Mouse (Mus musculus) C2C12 (cell line): ENCODE data around the gene Lefty1. TPM values are rescaled to one million over a fixed set of nuclear protein-coding genes. Genes with fewer than 3 reads are reported as not detected.

Experiments
- H3K27me3 ChIP-seq: one replicate; pipeline ENCODE4 v1.6.1; 2011; ENCODE audit not compliant: control insufficient read depth, insufficient read depth, insufficient read length
- H3K36me3 ChIP-seq: one replicate; pipeline ENCODE4 v1.6.1; 2011; ENCODE audit not compliant: control insufficient read depth, insufficient read depth
- H3K4me3 ChIP-seq: one replicate; pipeline ENCODE4 v1.5.1; 2011; ENCODE audit warnings: mild to moderate bottlenecking, control low read depth; ENCODE audit not compliant: poor library complexity, insufficient read depth, severe bottlenecking
- H3K79me2 ChIP-seq: one replicate; pipeline ENCODE4 v1.6.1; 2011; ENCODE audit not compliant: control insufficient read depth, insufficient read depth
- H3K79me3 ChIP-seq: one replicate; pipeline ENCODE4 v1.6.1; 2011; ENCODE audit warnings: low read depth, control low read depth
- H3ac ChIP-seq: one replicate; pipeline ENCODE3; 2011; ENCODE audit warnings: low read depth; ENCODE audit not compliant: control insufficient read depth, insufficient read length
- CEBPB ChIP-seq: IDR thresholded peaks from one replicate; pipeline ENCODE4 v1.6.1; 2011; ENCODE audit warnings: low read depth, mild to moderate bottlenecking, control low read depth, moderate library complexity
- CTCF ChIP-seq: IDR thresholded peaks from one replicate; pipeline ENCODE4 v1.5.1; 2011; ENCODE audit not compliant: control insufficient read depth, insufficient read depth, insufficient read length
- FOSL1 ChIP-seq: IDR thresholded peaks from one replicate; pipeline ENCODE4 v1.8.0; 2011; ENCODE audit warnings: mild to moderate bottlenecking, low read length; ENCODE audit not compliant: poor library complexity, insufficient read depth, severe bottlenecking
- MAX ChIP-seq: IDR thresholded peaks from one replicate; pipeline ENCODE4 v1.6.1; 2011; ENCODE audit warnings: mild to moderate bottlenecking, control low read depth
- MYOD1 ChIP-seq: IDR thresholded peaks from one replicate; pipeline ENCODE4 v1.6.1; 2011; ENCODE audit warnings: low read depth; ENCODE audit not compliant: control insufficient read depth, insufficient read length
- MYOG ChIP-seq: IDR thresholded peaks from one replicate; pipeline ENCODE4 v1.6.1; 2011; ENCODE audit not compliant: control insufficient read depth, insufficient read length; ENCODE audit errors: extremely low read depth
- USF1 ChIP-seq: IDR thresholded peaks from one replicate; pipeline ENCODE4 v1.6.1; 2011; ENCODE audit warnings: low read depth, mild to moderate bottlenecking, control low read depth, moderate library complexity
- polyA plus RNA-seq: library from polyadenylated mRNA; unstranded; fragments of >200 nt; fragmentation: generic; extraction: Trizol; gene quantifications from one replicate; pipeline ENCODE4 v1.2.1, GENCODE M21; 2012; ENCODE audit warnings: missing spikeins

Gene Lefty1
- polyA plus RNA-seq, 1 experiment: 2.1 TPM

GRCm38 (mm10) chr1:180940776-180941460 lies 6.1 kb downstream of the Lefty1 start:
- H3K79me3 ChIP-seq: peaks cover 5% of the 10 kb centered on the region
- no peaks in the 10 kb centered on the region for H3K36me3 ChIP-seq
- peak overlapping the region; percentile 13 for H3ac ChIP-seq
- peak overlapping the region; percentile 60 for H3K4me3 ChIP-seq
- H3K27me3 ChIP-seq: no peaks in the 10 kb centered on the region
- TF ChIP-seq CEBPB (no peak), MAX (no peak), CTCF (no peak), USF1 (no peak), MYOG (no peak), FOSL1 (no peak), MYOD1 (no peak)
- peaks cover 46% of the 10 kb centered on the region for H3K79me2 ChIP-seq

DNA sequence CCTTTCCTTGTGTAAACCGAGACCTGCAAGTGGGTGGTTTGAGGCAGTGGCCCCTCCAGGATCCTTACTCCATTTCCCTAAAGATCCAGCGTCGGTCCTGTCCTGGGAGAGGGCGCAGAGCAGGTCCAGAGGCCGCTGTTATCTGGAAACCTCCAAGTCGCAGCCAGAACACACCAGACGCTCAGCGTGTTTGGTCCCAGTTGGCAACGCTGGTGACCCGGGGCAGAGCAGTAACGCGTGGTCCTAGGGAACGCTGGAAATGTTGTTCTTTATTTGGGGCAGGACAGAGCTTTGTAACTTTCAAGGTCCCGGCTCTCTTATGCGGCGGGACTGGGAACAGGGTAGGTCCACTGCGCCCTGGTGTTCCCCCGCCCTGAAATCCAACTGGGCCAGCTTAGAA lies 6.9 kb downstream of the Lefty1 start:
- Histone ChIP-seq H3K36me3 (peaks cover 1% of the 10 kb centered on the region), H3K27me3 (no peaks in the 10 kb centered on the region), H3K79me3 (peaks cover 10% of the 10 kb centered on the region), H3K79me2 (peaks cover 54% of the 10 kb centered on the region), H3ac (peak overlapping the region; percentile 81), H3K4me3 (peak overlapping the region; percentile 60)
- TF ChIP-seq MYOD1 (no peak), CEBPB (no peak), MAX (no peak), USF1 (no peak), CTCF (no peak), MYOG (no peak), FOSL1 (no peak)

DNA sequence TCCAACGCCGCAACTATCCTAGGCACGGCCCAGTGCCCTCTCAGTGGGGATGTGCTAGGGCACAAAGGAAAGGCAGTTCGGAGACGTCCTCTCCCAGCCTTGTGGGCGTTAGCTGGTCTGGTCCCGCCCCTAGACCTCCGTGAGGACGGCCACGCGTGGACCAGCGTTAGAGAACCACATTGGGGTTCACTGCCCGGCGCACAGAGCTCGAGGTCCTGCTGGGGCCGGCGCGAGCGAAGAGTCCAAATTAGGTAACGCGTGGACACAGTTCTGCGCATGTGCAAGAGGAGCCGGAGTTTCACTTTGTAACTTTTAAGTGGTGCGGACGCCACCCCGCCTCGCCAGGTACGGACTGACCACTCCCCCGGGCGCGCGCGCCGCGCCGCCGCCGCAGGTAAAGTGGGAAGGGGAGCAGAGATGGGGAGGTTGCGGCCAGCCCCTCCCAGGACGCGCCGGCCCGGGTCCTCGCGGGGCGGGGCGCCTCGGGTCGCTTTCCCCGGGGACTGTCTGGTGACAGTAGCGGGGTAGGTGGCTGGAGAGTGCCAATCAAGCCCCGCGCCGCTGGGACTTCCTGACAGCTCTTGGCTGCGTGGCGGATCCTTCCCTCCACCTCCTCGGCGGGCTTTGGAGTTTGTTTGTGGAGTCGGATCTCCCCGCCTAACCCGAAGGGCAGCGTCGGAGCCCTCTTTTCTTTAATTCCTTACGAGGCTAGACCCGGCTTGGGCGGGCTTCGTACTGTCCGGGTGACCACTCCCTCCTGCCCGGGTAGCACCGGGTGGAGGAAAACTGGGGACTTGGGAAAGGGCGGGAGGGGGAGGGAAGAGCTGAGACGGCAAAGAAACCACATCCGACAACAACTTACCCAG lies 7.6 kb downstream of the Lefty1 start, which contains the start of gene Tmem63a:
Gene Tmem63a (plus strand): TSS at position 179 of the 866 bp plus-strand sequence.
- no peaks in the 10 kb centered on the region for H3K27me3 ChIP-seq
- no peak for TF ChIP-seq CTCF
- TF ChIP-seq CEBPB: no peak
- TF ChIP-seq FOSL1: no peak
- TF ChIP-seq MYOG: no peak
- no peak for TF ChIP-seq USF1
- TF ChIP-seq MAX: no peak
- no peak for TF ChIP-seq MYOD1
- peaks cover 10% of the 10 kb centered on the region for H3K79me3 ChIP-seq
- peak within 1 kb of the TSS; percentile 60 for H3K4me3 ChIP-seq
- peaks cover 58% of the 10 kb centered on the region for H3K79me2 ChIP-seq
- H3ac ChIP-seq: peak within 1 kb of the TSS; percentile 81
- peaks cover 8% of the 10 kb centered on the region for H3K36me3 ChIP-seq

GRCm38 (mm10) chr1:180943032-180943644 lies 8.3 kb downstream of the Lefty1 start:
- Histone ChIP-seq H3K79me2 (peaks cover 58% of the 10 kb centered on the region), H3K27me3 (no peaks in the 10 kb centered on the region), H3ac (peak overlapping the region; percentile 81), H3K36me3 (peaks cover 15% of the 10 kb centered on the region), H3K4me3 (peak overlapping the region; percentile 60), H3K79me3 (peaks cover 10% of the 10 kb centered on the region)
- TF ChIP-seq CEBPB: no peak
- TF ChIP-seq CTCF: no peak
- no peak for TF ChIP-seq MAX
- no peak for TF ChIP-seq MYOD1
- TF ChIP-seq FOSL1: no peak
- no peak for TF ChIP-seq USF1
- TF ChIP-seq MYOG: no peak

GRCm38 (mm10) chr1:180943896-180944295 lies 9.1 kb downstream of the Lefty1 start:
- no peak for TF ChIP-seq CEBPB
- no peak for TF ChIP-seq MAX
- no peak for TF ChIP-seq MYOG
- Histone ChIP-seq H3ac (no peak overlapping the region), H3K4me3 (no peak overlapping the region), H3K79me3 (peaks cover 10% of the 10 kb centered on the region), H3K36me3 (peaks cover 18% of the 10 kb centered on the region), H3K79me2 (peaks cover 58% of the 10 kb centered on the region), H3K27me3 (no peaks in the 10 kb centered on the region)
